Mouse (Mus musculus) bone marrow macrophage, adult 2 months (primary cell): ENCODE results near the gene AC109138.7.

Experiments used
- CTCF ChIP-seq: IDR thresholded peaks from 2 replicates; pipeline ENCODE4 v1.5.1; 2012; ENCODE audit warnings: low read depth, mild to moderate bottlenecking, low read length, moderate library complexity
- POLR2A ChIP-seq: IDR thresholded peaks from 2 replicates; pipeline ENCODE4 v1.6.1; 2012; ENCODE audit warnings: mild to moderate bottlenecking, low read depth, low read length, borderline replicate concordance

DNA sequence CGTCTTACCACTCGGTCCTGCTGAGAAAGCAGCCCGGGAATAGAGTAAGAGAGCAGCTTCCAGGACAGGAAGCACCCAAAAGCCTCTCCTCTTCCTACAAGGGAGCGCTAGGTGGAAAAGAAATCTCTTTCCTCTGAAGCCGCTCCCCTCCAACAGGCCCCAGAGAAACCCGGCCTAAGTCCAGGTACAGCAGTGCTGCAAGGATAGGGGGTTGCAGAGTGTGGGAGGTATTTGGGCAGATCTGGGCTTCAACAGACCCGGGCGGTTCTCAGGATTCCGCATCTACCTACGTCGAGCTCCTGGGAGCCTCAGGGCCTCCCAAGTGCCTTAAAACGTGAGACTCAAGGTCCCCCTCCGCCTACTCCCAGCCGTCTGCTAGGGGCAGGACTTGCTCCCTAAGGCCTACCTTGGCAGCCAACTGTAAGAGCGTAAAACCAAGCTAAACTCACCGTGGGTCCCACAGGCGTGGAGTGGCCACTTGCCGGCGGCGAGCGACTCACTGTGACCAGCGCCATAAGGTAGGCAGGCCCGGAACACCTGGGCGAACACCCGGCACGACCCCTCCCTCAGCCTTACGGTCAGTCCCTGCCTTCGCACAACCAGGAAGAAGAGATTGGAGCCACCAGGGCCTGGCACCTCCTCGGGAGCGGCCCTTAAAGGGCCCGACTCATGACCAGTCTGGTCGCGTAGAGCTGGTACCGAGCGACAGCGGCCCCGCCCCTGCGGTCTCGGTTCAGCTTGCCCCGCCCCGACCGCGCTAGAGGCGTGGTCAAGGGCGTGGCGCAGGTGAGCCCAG is 54.6 kb downstream of the AC109138.7 start, which contains the start of gene Ssh3:
- TF ChIP-seq CTCF: no peak
- TF ChIP-seq POLR2A: no peak
